Mouse (Mus musculus) stomach, postnatal 0 days (tissue): ENCODE measurements around the gene Lrrc49.

Experiments used
- CTCF ChIP-seq: IDR thresholded peaks from 2 replicates; pipeline ENCODE4 v1.5.1; 2016; ENCODE audit warnings: antibody characterized with exemption, low read depth, mild to moderate bottlenecking, moderate library complexity
- EP300 ChIP-seq: optimal IDR thresholded peaks from 2 replicates; pipeline ENCODE3; 2016; ENCODE audit warnings: antibody characterized with exemption

DNA sequence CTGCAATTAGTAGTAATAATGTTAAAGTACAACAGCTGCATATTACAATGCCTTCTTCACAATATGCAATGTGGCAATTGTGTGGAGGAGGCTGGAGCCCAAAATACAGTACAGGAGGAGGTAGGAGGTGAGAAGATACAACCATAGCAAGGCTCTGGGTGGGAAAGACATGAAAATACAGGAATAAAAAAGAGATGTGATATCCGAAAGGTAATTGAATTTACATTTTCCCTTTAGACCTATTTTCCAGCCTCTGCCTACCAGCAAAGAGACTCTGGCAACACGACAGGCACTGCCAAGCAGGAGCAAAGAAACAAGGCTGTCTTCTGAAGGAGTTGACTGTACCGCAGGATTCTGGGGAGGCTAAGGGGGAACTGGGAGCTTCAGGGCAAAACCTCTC is 31.7 kb upstream of the Lrrc49 start:
- TF ChIP-seq CTCF (no peak), EP300 (no peak)
